Mouse (Mus musculus) frontal cortex, postnatal 10 days (tissue): ENCODE measurements around the gene Panx2.
A peak's percentile ranks its signal among the peaks of the same experiment; 100 is the strongest.

Experiments used
- DNase-seq, 2 experiments: peaks; one replicate each; pipeline ENCODE4 v3.0.0; 2022; ENCODE audit warnings: low spot score in 2 of 2, mixed read lengths in 1 of 2

Gene Panx2

GRCm38 (mm10) chr15:89059161-89059931 is at the start of gene Panx2:
Gene Panx2 (plus strand): TSS chr15:89059734.
- peak in 1 of 2 experiments; percentile 27 for DNase-seq

DNA sequence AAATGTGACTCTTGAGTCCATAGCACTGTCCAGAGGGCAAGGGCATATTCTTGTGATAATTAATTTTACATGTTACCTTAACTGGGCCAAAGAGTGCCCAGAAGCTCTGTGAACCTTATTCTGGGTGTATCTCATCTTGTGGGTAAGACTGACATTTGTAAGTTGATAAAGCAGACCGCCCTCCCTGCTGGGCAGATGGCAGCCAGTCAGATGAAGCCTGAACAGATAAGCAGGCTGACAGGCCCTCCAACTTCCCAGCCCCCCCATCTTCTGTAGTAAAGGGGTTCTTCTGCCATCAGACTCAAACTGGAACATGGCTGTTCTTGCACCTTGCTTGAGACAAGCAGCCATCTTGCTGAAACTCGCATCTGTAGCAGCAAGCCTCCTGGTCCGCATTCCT is 42.8 kb upstream of the Panx2 start:
- no peak for DNase-seq

DNA sequence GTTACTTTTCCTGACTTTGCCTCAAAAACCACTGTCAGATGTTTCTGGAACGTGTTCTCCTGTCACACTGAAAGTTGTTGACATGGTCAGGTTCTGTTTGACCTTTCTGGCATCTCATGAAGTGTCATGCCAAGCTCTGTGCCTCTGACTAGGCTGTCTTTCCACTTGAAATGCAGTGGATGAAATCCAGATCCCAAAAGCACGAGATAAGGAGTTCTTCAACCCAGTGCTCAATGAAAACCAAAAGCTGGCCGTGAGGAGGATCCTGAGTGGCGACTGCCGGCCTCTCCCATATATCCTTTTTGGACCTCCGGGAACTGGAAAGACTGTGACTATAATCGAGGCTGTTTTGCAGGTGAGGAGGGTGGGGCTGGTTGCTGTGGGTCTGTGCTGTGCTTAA is 39.4 kb upstream of the Panx2 start:
- no peak for DNase-seq

DNA sequence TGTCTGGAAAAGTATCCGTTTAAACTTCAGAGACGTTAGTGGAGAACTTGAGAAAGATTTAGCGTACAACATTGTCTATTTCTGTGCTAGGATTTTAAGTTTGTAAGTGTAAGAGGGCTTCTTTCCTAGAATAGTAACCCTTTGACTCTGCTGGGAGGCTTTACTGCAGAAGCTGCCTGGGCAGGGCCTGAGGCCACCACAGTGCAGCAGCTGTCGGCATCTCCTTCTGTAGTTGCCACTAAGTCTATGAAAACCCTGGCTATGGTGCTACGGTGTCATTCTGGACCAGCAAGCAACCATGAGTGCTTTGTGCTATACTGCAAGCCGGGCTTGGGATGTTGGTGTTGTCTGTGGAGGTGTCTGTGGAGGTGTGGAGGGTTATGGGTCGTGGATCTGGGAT is 39.0 kb upstream of the Panx2 start:
- no peak for DNase-seq

- DNase-seq: no peak
These were observed 15.2 kb upstream of the Panx2 start for GRCm38 (mm10) chr15:89044381-89044780.

DNA sequence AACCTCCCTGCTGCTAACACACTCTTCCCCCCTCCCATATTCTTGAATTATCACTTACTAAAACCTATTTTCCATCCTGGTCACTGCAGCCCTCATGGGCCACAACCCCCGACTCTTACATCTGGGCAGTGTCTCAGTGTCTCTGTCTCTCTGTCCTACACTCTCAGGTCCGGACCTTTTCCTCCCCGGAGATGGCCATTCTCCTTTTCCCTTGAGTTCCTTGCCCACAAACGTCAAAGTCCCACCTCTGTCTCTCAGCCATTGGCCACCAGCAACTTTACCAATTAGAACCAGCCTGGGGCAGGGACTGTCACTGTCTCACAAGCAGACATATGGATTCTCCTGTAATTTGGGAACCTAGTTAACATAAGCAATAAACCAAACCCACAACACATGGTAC is 13.2 kb upstream of the Panx2 start:
- DNase-seq: no peak

DNA sequence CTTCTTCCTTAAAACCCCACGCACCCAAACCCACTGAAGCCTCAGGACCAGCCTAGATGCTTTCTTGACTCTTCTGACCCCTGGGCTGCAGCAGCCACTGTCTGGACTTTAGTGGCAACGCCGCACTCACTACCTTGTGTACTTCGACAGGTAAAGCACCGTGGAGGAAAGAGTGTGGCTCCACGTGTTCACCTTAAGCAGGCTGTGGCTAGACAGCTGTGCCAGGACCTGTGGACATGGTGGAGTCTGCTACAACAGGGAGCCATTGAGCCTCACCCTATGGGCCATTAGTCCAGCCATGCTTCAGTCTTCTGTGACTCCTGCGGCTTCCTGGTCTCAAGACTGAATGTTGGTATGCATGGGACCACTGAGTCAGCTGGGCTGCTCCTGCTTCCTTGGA is 4.9 kb upstream of the Panx2 start:
- DNase-seq: no peak

GRCm38 (mm10) chr15:89058736-89059135 is 798 bp upstream of the Panx2 start:
- DNase-seq: peak in 1 of 2 experiments; percentile 5

DNA sequence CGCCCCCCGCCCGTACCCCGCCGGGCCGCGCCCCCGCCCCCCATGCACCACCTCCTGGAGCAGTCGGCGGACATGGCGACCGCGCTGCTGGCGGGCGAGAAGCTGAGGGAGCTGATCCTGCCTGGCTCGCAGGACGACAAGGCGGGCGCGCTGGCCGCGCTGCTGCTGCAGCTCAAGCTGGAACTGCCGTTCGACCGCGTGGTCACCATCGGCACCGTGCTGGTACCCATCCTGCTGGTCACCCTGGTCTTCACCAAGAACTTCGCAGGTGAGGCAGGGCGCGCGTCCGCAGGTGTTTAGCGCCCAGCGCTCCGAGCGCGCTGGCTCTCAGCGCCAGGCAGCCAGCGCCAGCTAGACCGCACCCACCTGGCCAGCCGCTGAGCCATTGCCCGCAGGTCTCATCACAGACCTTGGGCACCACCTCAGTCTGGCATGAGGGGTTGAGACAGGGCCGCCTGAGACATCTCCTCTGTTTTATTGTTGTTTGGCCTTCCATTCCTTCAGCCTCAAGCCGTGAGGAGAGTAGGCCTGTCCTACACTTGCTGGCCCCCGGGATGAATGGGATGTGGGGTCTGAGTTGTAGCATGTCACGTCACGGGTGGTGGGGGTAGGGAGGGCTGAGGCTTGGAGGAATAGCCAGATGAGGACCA is 623 bp downstream of the Panx2 start:
- peak in 1 of 2 experiments; percentile 41 for DNase-seq

DNA sequence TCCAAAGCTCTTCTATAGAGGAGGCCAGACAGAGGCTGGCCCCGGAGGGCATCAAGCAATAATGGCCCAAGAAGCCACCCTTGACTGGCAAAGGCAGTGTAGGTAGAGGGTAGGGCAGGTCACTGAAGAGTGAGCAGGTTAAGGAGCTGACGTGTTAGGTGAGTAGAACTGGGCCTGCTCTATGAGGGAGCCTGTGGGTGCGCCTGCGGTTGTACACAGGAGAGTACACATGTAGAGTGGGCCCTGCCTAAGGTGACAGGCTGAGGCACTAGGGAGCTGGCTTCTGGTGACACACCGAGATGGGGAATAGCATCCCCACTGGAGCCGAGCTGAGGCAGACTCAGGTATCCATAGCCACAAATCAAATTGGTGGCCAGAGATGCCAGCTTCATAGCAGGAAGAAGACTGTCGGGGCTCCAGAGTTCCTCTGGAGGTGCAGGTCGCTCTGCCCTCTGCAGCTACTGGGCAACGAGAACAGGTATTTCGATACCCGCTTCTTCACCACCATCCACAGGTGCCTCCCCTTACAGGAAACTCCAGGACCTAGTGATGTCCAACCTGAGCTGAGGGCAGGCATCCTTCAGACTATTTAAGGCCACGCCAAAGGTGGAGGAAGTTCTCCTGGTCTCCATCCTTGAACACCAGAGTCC is 1.4 kb downstream of the Panx2 start:
- DNase-seq: peak in 1 of 2 experiments; percentile 5

DNA sequence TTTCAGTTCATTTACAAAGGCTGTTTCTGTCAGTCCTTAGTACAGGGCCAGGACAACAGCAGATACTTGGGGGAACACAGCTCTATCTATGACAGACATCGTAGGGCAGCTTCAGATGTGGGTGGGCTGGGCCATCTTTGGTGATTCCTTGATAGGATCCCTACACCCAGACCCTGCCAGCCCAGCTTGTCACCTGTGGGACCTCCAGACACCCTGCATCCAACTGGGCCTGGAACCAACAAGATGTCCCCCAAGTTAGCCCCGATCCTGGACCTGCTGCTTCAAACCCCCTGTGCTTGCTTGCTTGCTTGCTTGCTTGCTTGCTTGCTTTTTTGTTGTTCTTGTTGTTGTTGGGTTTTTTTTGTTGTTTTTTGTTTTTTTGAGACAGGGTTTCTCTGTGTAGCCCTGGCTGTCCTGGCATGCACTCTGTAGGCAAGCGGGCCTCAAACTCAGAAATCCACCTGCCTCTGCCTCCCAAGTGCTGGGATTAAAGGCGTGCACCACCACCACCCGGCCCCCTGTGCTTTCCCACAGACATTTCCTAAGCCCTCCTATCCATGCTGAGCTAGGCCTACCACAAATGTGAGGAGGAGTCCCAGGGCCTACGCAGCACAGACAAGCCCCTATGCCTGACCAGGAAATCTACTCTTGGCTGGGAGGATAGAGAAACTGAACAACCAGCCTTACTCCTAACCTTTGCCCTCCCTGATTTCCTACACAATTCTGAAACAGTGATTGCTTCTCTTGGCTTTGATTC is 2.4 kb downstream of the Panx2 start:
- DNase-seq: no peak

DNA sequence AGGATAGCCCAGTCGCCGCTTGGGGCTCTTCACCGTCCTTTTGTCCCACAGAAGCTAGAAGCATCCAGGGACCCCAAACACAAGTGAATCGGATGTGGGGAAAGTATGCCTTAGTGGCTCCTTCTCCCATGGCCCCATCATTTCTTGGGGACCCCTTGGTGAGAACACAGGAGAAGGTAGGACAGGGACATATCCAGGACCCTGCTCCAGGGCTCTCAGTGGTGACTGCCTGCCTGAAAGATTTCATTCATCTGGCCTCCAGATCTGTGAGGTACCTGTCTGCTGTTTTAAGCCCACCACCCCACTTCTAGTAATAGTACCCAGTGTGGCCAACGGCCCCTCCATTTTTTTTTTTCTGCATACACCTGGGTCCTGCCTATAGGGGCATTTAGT is 3.0 kb downstream of the Panx2 start:
- no peak for DNase-seq

DNA sequence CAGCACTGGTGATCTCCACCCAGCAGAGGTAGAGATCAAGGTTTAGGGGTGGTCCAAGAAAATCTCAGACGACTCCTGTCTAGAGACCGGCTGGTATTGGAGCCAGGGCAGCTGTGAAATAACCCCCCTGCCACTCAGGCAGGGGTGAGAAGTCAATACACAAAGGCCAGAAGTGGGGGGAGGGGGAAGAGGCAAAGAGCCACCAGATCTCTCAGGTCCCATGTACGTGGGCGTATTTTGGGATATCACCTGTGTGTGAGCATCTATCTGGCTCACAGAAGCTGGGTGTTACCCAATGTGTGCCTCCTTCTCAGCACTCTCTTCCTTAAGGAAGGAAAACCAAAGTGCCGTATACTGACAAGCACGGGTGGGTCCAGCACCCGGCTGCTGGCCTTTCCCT is 3.5 kb downstream of the Panx2 start:
- no peak for DNase-seq

- no peak for DNase-seq
These were observed 4.0 kb downstream of the Panx2 start for GRCm38 (mm10) chr15:89063536-89063935.

- no peak for DNase-seq
These were observed 5.4 kb downstream of the Panx2 start for GRCm38 (mm10) chr15:89064891-89065290.

DNA sequence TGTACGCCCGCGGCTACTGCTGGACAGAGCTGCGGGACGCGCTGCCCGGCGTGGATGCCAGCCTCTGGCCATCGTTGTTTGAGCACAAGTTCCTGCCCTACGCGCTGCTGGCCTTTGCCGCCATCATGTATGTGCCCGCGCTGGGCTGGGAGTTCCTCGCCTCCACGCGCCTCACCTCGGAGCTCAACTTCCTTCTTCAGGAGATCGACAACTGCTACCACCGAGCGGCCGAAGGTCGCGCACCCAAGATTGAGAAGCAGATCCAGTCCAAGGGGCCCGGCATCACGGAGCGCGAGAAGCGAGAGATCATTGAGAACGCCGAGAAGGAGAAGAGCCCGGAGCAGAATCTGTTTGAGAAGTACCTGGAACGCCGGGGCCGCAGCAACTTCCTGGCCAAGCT is 8.1 kb downstream of the Panx2 start:
- no peak for DNase-seq

GRCm38 (mm10) chr15:89068226-89068625 is 8.7 kb downstream of the Panx2 start:
- DNase-seq: no peak

GRCm38 (mm10) chr15:89069336-89069840 is 9.9 kb downstream of the Panx2 start:
- no peak for DNase-seq

DNA sequence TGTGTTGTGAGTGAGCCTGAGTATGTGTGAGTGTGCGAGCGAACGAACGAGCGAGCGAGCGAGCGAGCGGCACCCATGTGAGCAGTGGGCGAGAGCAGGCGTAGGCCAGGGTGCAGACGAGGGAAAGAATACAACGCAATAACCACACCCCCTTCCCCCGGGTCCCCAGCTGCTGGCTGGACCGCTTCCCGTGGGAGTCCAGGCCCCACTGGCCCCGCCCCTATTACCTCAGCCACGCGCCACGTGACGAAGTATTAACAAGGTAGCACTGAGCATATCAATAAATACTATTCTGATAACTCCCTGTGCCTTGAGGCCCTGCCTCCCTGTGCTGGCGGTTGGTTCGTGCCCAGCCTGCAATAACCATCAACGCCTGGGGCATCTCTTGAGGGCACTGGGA is 11.1 kb downstream of the Panx2 start:
- no peak for DNase-seq

- no peak for DNase-seq
These were observed 14.6 kb downstream of the Panx2 start for GRCm38 (mm10) chr15:89073993-89074603.
